Mouse (Mus musculus) kidney, adult 10 weeks (tissue): Measurements from ENCODE around the gene C8a. TPM values are rescaled to one million over a fixed set of nuclear protein-coding genes. Genes with fewer than 3 reads are reported as not detected.

Experiments used
- polyA plus RNA-seq: library from polyadenylated mRNA; stranded (reverse); fragments of 350-450 nt; fragmentation: Illumina TruSeq; extraction: RNeasy Lipid Tissue Mini Kit (QIAGEN cat#74804); gene quantifications from one replicate; pipeline ENCODE4 v1.2.3, GENCODE M21; 2014; ENCODE audit warnings: low read depth, low replicate concordance

Gene C8a
- 137 TPM for polyA plus RNA-seq

DNA sequence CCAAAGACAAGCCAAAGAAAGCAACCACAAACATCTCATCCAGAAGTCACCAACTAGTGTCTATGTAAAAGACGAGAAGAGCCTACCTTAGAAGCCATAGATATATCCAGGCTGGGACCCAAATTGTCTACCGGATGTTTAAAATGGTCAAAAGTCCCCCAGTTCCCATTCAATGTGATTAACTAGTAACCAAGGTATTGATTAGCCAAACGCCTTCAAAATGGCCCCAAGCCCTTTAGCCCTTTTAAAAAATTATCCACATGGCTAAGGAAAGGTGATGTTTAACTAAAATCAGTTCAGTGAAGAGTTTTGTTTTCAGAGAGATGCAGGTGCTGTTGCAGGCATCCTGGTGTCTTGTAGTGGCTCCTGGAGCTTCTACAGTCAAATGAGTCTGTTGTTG is at the start of gene C8a:
C8a (minus strand) TSS at position 76 of the 400 bp plus-strand sequence.

DNA sequence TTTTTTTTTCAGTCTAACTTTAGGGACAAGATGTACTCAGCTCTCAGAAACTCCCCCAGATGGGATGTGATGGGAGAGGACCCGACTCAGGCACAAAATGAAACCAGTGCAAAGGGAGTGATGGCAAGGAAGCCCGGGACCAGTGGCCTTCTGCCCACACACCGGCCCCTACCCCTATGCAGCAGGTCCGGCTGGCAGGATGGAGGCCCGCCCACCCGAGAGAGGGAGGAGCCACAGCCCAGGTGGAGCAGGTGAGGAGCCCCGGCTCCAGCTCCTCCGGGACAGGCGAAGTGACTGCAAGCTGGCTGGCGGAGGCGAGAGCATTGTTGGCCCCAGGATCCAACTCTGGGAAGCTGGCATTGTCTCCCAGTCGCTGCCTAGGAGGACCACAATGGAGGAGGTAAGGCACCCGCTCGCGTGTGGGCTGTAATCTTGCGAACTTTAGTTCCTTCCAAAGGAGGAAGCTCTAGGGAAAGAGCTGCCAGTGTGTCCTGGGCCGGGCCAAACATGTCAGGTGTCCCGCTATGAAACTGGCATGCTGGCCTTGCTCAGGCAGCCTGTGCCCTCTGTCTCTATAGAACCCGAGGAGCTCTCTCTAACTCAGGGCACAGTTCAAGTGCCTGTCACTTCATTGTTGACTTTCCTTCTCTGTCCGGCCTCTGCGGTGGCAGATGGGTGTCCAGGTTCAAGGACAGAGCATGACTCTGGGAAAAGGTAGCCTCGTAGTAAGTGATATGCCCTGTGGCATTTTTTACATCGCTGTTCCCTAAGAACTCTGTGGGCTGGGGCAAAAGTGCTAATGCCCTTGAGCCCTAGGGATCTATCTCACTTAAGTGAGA is 37.3 kb upstream of the C8a start, which contains the start of gene Fyb2:
Fyb2 (plus strand) TSS at position 166 of the 839 bp plus-strand sequence.

DNA sequence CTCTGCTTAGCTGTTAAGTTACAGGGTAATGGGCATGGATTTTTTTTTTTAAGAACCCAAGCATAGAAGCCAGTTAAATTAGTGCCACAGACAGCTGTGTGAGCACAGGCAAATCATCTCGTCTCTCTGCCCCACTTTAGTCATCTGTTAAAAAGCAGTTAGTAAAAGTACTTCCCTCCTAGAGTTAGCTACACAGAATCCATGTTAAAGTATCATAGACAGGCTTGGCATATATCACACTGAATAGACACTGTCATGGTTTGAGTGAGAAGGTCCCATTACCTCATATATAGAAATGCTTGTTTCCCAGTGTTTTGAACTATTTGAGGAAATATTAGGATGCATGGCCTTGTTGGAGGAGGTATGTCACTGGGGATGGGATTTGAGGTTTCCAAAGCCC is 19.2 kb downstream of the C8a start, which contains the start of gene Gm17662:
Gm17662 (plus strand) TSS at position 301 of the 400 bp plus-strand sequence.

DNA sequence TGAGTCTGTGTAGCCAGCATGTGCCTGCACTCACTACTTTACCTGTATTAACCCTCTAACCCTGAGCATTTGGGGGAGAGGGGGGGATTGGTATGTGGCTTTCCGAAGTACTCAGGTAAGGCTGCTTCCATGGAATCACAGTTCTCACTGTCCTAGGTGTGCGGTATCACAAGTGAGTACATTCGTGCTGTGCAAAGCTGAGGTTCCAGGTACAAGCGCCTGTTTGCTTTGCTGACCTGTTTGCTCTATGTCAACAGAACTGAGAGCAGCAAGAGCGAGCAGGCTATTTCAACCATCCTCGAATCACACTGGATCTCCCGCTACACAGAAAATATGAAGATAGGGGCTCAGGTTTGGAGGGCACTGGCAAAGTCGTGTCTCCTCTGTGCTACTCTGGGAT is 110.1 kb downstream of the C8a start, which contains the start of gene C8b:
C8b (plus strand) TSS at position 253 of the 400 bp plus-strand sequence.

Other genes with a start within 250 kb of the C8a start
- not detected for gene C8b, start 110.1 kb downstream of the C8a start, polyA plus RNA-seq
- not detected for gene Gm17662, start 19.1 kb downstream of the C8a start, polyA plus RNA-seq
- gene Fyb2, start 37.1 kb upstream of the C8a start, polyA plus RNA-seq = 1.5 TPM
- 147 TPM for gene Prkaa2, start 233.5 kb upstream of the C8a start, polyA plus RNA-seq